Mouse (Mus musculus): ENCODE results near the gene Ogfod1. TPM values are rescaled to one million over a fixed set of nuclear protein-coding genes. Genes with fewer than 3 reads are reported as not detected.

The Ogfod1 gene
- polyA plus RNA-seq (2016; fragmentation: Nextera tagmentation; extraction: Ambion mirVana), result 13.8 and 14.4 TPM in 2 replicates

DNA sequence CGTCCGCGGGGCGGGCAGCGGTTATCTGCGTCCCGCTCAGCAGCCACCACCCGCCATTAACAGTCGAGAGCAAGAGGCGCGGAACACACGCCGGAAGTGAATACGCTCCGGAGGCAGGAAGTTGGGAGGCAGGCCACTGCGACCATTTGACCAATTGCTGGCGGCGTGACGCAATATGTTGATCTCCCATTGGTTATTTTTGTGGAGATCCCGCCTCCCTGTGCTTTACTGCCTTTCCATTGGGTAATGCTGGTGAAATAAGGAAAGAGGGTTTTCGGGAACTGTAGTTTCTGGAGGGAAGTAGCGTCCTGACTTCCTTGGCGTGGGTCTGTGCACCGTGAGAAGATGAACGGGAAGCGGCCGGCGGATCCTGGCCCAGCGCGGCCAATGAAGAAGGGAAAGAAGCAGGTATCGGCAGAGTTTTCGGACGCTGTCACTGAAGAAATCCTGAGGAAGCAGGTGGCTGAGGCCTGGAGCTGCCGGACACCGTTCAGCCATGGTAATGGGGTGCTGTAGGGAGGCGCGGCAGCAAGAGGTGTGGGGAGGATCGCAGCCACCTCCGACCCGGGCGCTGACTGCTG lies at the start of gene Ogfod1, which contains the start of gene Nudt21:
Gene Ogfod1 (plus strand): TSS at position 255 of the 581 bp plus-strand sequence.
Gene Nudt21 (minus strand): TSS at position 88 of the 581 bp plus-strand sequence.
- peak; percentile 99 for ATAC-seq (ENCODE audit: insufficient number of reproducible peaks, low FRiP score)
- Histone ChIP-seq H3K36me3 (no peaks in the 10 kb centered on the region; the same call in 1 of the 2 replicates), H3K4me1 (replicated peaks) (peaks cover 34% of the 10 kb centered on the region), H3K4me2 (peak within 1 kb of the TSS; percentile 92), H3K27me3 (replicated peaks) (no peaks in the 10 kb centered on the region), H3K9ac (peak within 1 kb of the TSS; percentile 81), H3K27ac (ENCODE audit: poor library complexity, severe bottlenecking) (peak within 1 kb of the TSS; percentile 83), H3K9me3 (replicated peaks) (no peaks in the 10 kb centered on the region), H3K4me3 (peak within 1 kb of the TSS; percentile 85)
- WGBS, result under 1% methylated on average over 41 of the region's 41 CpGs

DNA sequence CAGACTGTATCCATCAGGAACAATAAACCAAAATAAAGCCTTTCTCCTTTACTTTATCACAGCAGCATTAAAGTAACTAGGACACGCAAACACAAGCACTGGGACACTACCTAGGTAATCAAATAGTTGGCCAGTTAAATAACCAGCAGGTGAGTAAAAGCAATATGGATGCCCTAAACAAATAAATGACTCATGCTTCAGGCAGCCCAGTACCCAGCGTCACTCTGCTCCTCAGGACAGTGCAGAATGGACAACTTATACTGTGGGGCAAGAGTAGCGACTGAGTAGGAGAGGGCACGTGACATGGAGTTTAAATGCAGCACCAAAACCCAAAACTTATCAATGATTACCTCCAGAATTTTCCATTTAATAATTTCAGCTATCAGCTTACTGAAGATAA lies 47.3 kb upstream of the Ogfod1 start:
- no peak for ATAC-seq (ENCODE audit: insufficient number of reproducible peaks, low FRiP score)
- Histone ChIP-seq H3K36me3 (peaks cover 63% of the 10 kb centered on the region), H3K4me1 (replicated peaks) (no peaks in the 10 kb centered on the region), H3K4me3 (no peak overlapping the region), H3K4me2 (no peak overlapping the region), H3K9ac (no peak overlapping the region), H3K9me3 (replicated peaks) (peaks cover 4% of the 10 kb centered on the region), H3K27me3 (replicated peaks) (no peaks in the 10 kb centered on the region), H3K27ac (ENCODE audit: poor library complexity, severe bottlenecking) (no peak overlapping the region)
- 94% methylated on average over 4 of the region's 4 CpGs for WGBS

- peaks cover 63% of the 10 kb centered on the region for H3K36me3 ChIP-seq
- 88% methylated on average over 2 of the region's 2 CpGs for WGBS
- H3K9ac ChIP-seq, result no peak overlapping the region
- H3K4me1 ChIP-seq (replicated peaks), result no peaks in the 10 kb centered on the region
- H3K27me3 ChIP-seq (replicated peaks), result no peaks in the 10 kb centered on the region
- no peak overlapping the region for H3K4me3 ChIP-seq
- H3K27ac ChIP-seq (ENCODE audit: poor library complexity, severe bottlenecking), result no peak overlapping the region
- H3K9me3 ChIP-seq (replicated peaks), result no peaks in the 10 kb centered on the region
- ATAC-seq (ENCODE audit: insufficient number of reproducible peaks, low FRiP score), result no peak
- no peak overlapping the region for H3K4me2 ChIP-seq
Observed at GRCm38 (mm10) chr8:93998961-93999360, 38.0 kb upstream of the Ogfod1 start.

GRCm38 (mm10) chr8:94004139-94004538 lies 32.9 kb upstream of the Ogfod1 start:
- H3K9me3 ChIP-seq (replicated peaks), result no peaks in the 10 kb centered on the region
- H3K27me3 ChIP-seq (replicated peaks), result no peaks in the 10 kb centered on the region
- no peak overlapping the region for H3K27ac ChIP-seq (ENCODE audit: poor library complexity, severe bottlenecking)
- H3K4me1 ChIP-seq (replicated peaks), result peaks cover 5% of the 10 kb centered on the region
- 90% methylated on average over 9 of the region's 9 CpGs for WGBS
- no peak overlapping the region for H3K9ac ChIP-seq
- H3K36me3 ChIP-seq, result peaks cover 48% of the 10 kb centered on the region
- no peak overlapping the region for H3K4me2 ChIP-seq
- no peak for ATAC-seq (ENCODE audit: insufficient number of reproducible peaks, low FRiP score)
- H3K4me3 ChIP-seq, result no peak overlapping the region

GRCm38 (mm10) chr8:94009243-94009845 lies 27.7 kb upstream of the Ogfod1 start:
- Histone ChIP-seq H3K9me3 (replicated peaks) (no peaks in the 10 kb centered on the region), H3K4me1 (replicated peaks) (peaks cover 30% of the 10 kb centered on the region), H3K36me3 (peaks cover 8% of the 10 kb centered on the region; the same call in 1 of the 2 replicates), H3K27me3 (replicated peaks) (no peaks in the 10 kb centered on the region), H3K27ac (ENCODE audit: poor library complexity, severe bottlenecking) (no peak overlapping the region), H3K4me3 (no peak overlapping the region), H3K9ac (peak overlapping the region; percentile 42; the same call in 1 of the 2 replicates), H3K4me2 (peak overlapping the region; percentile 2; the same call in 1 of the 2 replicates)
- 44% methylated on average over 15 of the region's 15 CpGs for WGBS
- no peak for ATAC-seq (ENCODE audit: insufficient number of reproducible peaks, low FRiP score)

DNA sequence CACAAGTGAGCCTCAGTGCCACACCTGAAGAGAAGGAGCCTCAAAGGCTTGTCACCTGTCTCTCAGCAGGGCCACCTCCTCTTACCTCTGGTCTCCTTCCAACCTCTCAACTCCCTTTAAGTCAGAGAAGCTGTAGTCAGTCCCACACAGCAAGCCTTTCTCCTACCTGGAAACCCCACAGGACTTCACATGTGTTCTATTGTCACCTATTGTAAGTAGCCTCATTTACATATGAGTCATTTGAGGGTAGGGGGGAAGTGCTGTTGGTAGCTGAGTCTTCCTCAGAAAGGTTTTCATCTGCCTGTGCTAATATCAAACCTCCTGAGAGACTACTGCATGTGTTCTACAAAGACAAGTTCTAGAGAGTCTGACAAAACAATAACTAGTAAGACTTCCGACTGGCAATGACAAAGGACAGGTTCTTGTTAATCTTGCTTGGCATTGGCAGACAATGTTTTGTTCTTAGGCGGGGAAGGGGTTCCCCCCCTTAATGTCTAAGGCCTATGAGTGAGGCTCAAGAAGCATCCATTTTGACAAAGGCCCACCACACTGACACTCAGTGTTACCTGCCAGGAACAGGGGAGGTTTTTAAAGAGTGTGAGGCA lies 26.8 kb upstream of the Ogfod1 start:
- H3K36me3 ChIP-seq, result peaks cover 3% of the 10 kb centered on the region; the same call in 1 of the 2 replicates
- no peaks in the 10 kb centered on the region for H3K9me3 ChIP-seq (replicated peaks)
- peak overlapping the region; percentile 46 for H3K4me2 ChIP-seq
- no peaks in the 10 kb centered on the region for H3K27me3 ChIP-seq (replicated peaks)
- 67% methylated on average over 2 of the region's 2 CpGs for WGBS
- H3K27ac ChIP-seq (ENCODE audit: poor library complexity, severe bottlenecking), result no peak overlapping the region
- peak overlapping the region; percentile 43; the same call in 1 of the 2 replicates for H3K9ac ChIP-seq
- peaks cover 30% of the 10 kb centered on the region for H3K4me1 ChIP-seq (replicated peaks)
- no peak for ATAC-seq (ENCODE audit: insufficient number of reproducible peaks, low FRiP score)
- H3K4me3 ChIP-seq, result peak overlapping the region; percentile 27; the same call in 1 of the 2 replicates

GRCm38 (mm10) chr8:94011076-94012012 lies 25.7 kb upstream of the Ogfod1 start:
- Histone ChIP-seq H3K27me3 (replicated peaks) (no peaks in the 10 kb centered on the region), H3K9ac (peak overlapping the region; percentile 93), H3K36me3 (peaks cover 3% of the 10 kb centered on the region; the same call in 1 of the 2 replicates), H3K27ac (ENCODE audit: poor library complexity, severe bottlenecking) (peak overlapping the region; percentile 93), H3K9me3 (replicated peaks) (no peaks in the 10 kb centered on the region), H3K4me2 (peak overlapping the region; percentile 88), H3K4me1 (replicated peaks) (peaks cover 30% of the 10 kb centered on the region), H3K4me3 (peak overlapping the region; percentile 80)
- 3% methylated on average over 48 of the region's 48 CpGs for WGBS
- no peak for ATAC-seq (ENCODE audit: insufficient number of reproducible peaks, low FRiP score)

GRCm38 (mm10) chr8:94012013-94012951 lies 24.7 kb upstream of the Ogfod1 start, which contains the start of gene Amfr:
Gene Amfr (minus strand): TSS chr8:94012842.
- H3K4me1 ChIP-seq (replicated peaks), result peaks cover 30% of the 10 kb centered on the region
- peak; percentile 94 for ATAC-seq (ENCODE audit: insufficient number of reproducible peaks, low FRiP score)
- H3K36me3 ChIP-seq, result 0 out of 2 replicates have a peak, but pooled peaks cover 2% of the 10 kb centered on the region
- peak within 1 kb of the TSS; percentile 93 for H3K9ac ChIP-seq
- H3K4me3 ChIP-seq, result peak within 1 kb of the TSS; percentile 80
- H3K4me2 ChIP-seq, result peak within 1 kb of the TSS; percentile 88
- peak within 1 kb of the TSS; percentile 93 for H3K27ac ChIP-seq (ENCODE audit: poor library complexity, severe bottlenecking)
- no peaks in the 10 kb centered on the region for H3K27me3 ChIP-seq (replicated peaks)
- H3K9me3 ChIP-seq (replicated peaks), result no peaks in the 10 kb centered on the region
- under 1% methylated on average over 104 of the region's 130 CpGs for WGBS

- peak overlapping the region; percentile 88 for H3K4me2 ChIP-seq
- peak overlapping the region; percentile 93 for H3K27ac ChIP-seq (ENCODE audit: poor library complexity, severe bottlenecking)
- no peaks in the 10 kb centered on the region for H3K9me3 ChIP-seq (replicated peaks)
- peaks cover 2% of the 10 kb centered on the region for H3K36me3 ChIP-seq
- H3K4me3 ChIP-seq, result peak overlapping the region; percentile 80
- no peak for ATAC-seq (ENCODE audit: insufficient number of reproducible peaks, low FRiP score)
- 19% methylated on average over 7 of the region's 7 CpGs for WGBS
- H3K9ac ChIP-seq, result peak overlapping the region; percentile 93
- H3K27me3 ChIP-seq (replicated peaks), result no peaks in the 10 kb centered on the region
- H3K4me1 ChIP-seq (replicated peaks), result peaks cover 30% of the 10 kb centered on the region
Observed at GRCm38 (mm10) chr8:94013026-94013612, 23.9 kb upstream of the Ogfod1 start.

Data from heart, embryonic 12.5 days (tissue).